Comparison of ENCODE assay signal across 23 mouse cellular contexts in genomic region chr2:105459512-105459911, GRCm38 (mm10).
"Had no signal": no experiment of that assay in that cellular context is flagged by ENCODE, and none has a peak within 500 bp of the region (broad histone marks: within the 10 kb centered on the region; RNA-seq: fewer than 3 reads in every experiment).

No protein-coding gene starts in this region.

- H3K4me2 ChIP-seq: heart, embryonic 12.5 days; hindbrain, embryonic 13.5 days; hindbrain, embryonic 15.5 days; kidney, embryonic 15.5 days; limb, embryonic 13.5 days; limb, embryonic 15.5 days; liver, embryonic 12.5 days had no signal

- H3K36me3 ChIP-seq: heart, embryonic 10.5 days; heart, embryonic 12.5 days; hindbrain, embryonic 13.5 days; hindbrain, embryonic 15.5 days; kidney, embryonic 15.5 days; limb, embryonic 13.5 days; limb, embryonic 15.5 days; liver, embryonic 12.5 days had no signal

- DNase-seq: gastrocnemius, postnatal 14 days; gastrocnemius, postnatal 36 days; heart, adult 18-20 months; heart, postnatal 10 days; heart, postnatal 36 days; kidney, adult 11 months; kidney, adult 2 months; kidney, adult 9 months; kidney, postnatal 14 days; kidney, postnatal 36 days; layer of hippocampus, postnatal 36 days; left cerebral cortex, postnatal 4 days had no signal

- ATAC-seq: hindbrain, postnatal 0 days; intestine, embryonic 16.5 days; liver, embryonic 12.5 days had no signal

- H3K9ac ChIP-seq: heart, embryonic 12.5 days; hindbrain, embryonic 13.5 days; hindbrain, embryonic 15.5 days; kidney, embryonic 15.5 days; limb, embryonic 13.5 days; limb, embryonic 15.5 days; liver, embryonic 12.5 days had no signal

- H3K27me3 ChIP-seq: heart, embryonic 12.5 days; hindbrain, embryonic 15.5 days; kidney, embryonic 15.5 days; limb, embryonic 13.5 days; limb, embryonic 15.5 days had no signal

- H3K9me3 ChIP-seq: heart, embryonic 10.5 days; heart, embryonic 12.5 days; hindbrain, embryonic 13.5 days; hindbrain, embryonic 15.5 days; kidney, embryonic 15.5 days; limb, embryonic 13.5 days; limb, embryonic 15.5 days; liver, embryonic 12.5 days had no signal

- H3K4me3 ChIP-seq: heart, embryonic 10.5 days; heart, embryonic 12.5 days; hindbrain, embryonic 13.5 days; hindbrain, embryonic 15.5 days; kidney, embryonic 15.5 days; limb, embryonic 13.5 days; limb, embryonic 15.5 days; liver, embryonic 12.5 days had no signal

- H3K27ac ChIP-seq: heart, embryonic 10.5 days; hindbrain, embryonic 13.5 days; hindbrain, embryonic 15.5 days; hindbrain, postnatal 0 days; kidney, embryonic 15.5 days; kidney, postnatal 0 days; limb, embryonic 13.5 days; limb, embryonic 15.5 days; liver, embryonic 12.5 days had no signal

- H3K4me1 ChIP-seq: heart, embryonic 12.5 days; hindbrain, embryonic 15.5 days; limb, embryonic 13.5 days; limb, embryonic 15.5 days; liver, embryonic 12.5 days had no signal
